Mouse (Mus musculus) intestine, embryonic 15.5 days (tissue): Measurements from ENCODE around the gene Rpl19. TPM values are rescaled to one million over a fixed set of nuclear protein-coding genes. Genes with fewer than 3 reads are reported as not detected.
A peak's percentile ranks its signal among the peaks of the same experiment; 100 is the strongest.

ENCODE experiments used
- ATAC-seq: fragments of 200-750 bp; cut with Nextera tagmentation; 2 replicates; pipeline ENCODE4 v1.8.0; 2017; ENCODE audit warnings: moderate TSS enrichment, moderate library complexity
- H3K27ac ChIP-seq: fragments of 300-500 bp; sonication (generic); 2 replicates; pipeline ENCODE4 v1.5.1; 2015; ENCODE audit warnings: mild to moderate bottlenecking, inconsistent platforms
- H3K27me3 ChIP-seq: fragments of 300-500 bp; sonication (generic); replicated peaks from 2 replicates; pipeline ENCODE4 v1.6.1; 2015; ENCODE audit warnings: inconsistent platforms
- H3K36me3 ChIP-seq: fragments of 300-500 bp; sonication (generic); 2 replicates; pipeline ENCODE4 v1.6.1; 2015; ENCODE audit warnings: inconsistent platforms
- H3K4me1 ChIP-seq: fragments of 300-500 bp; sonication (generic); replicated peaks from 2 replicates; pipeline ENCODE4 v1.6.1; 2015; ENCODE audit warnings: inconsistent platforms
- H3K4me2 ChIP-seq: fragments of 300-500 bp; sonication (generic); replicated peaks from 2 replicates; pipeline ENCODE4 v1.6.1; 2015; ENCODE audit warnings: mild to moderate bottlenecking, inconsistent platforms
- H3K4me3 ChIP-seq: fragments of 300-500 bp; sonication (generic); replicated peaks from 2 replicates; pipeline ENCODE4 v1.5.1; 2015; ENCODE audit warnings: inconsistent platforms
- H3K9ac ChIP-seq: fragments of 300-500 bp; sonication (generic); 2 replicates; pipeline ENCODE4 v1.6.1; 2015; ENCODE audit warnings: inconsistent platforms
- H3K9me3 ChIP-seq: fragments of 300-500 bp; sonication (generic); 2 replicates; pipeline ENCODE4 v1.6.1; 2016; ENCODE audit warnings: inconsistent platforms
- WGBS: fragments of 180-500 bp; shearing (Covaris S2); methylation state at CpG from one replicate; pipeline ENCODE4 v1.1.7; 2015; 5-methylcytosine and 5-hydroxymethylcytosine counted together
- polyA plus RNA-seq: library from polyadenylated mRNA; unstranded; fragments of >200 nt; fragmentation: Nextera tagmentation; extraction: Ambion mirVana; gene quantifications from 2 replicates; pipeline ENCODE4 v1.2.1, GENCODE M21; 2015

Gene Rpl19
- polyA plus RNA-seq, 1 experiment from 2014 or later, result 1,063 TPM

- peaks cover 19% of the 10 kb centered on the region for H3K36me3 ChIP-seq
- ATAC-seq, result no peak
- peak overlapping the region; percentile 99 for H3K4me3 ChIP-seq
- peak overlapping the region; percentile 73 for H3K4me2 ChIP-seq
- peak overlapping the region; percentile 100 for H3K9ac ChIP-seq
- H3K27ac ChIP-seq, result 0 out of 2 replicates have a peak overlapping the region, but pooled peaks have one; percentile 89
- peaks cover 15% of the 10 kb centered on the region for H3K4me1 ChIP-seq
- WGBS, result 21% methylated on average over 7 of the region's 7 CpGs
- H3K9me3 ChIP-seq, result no peaks in the 10 kb centered on the region
- H3K27me3 ChIP-seq, result no peaks in the 10 kb centered on the region
Measured at GRCm38 (mm10) chr11:98027785-98028184, 1.3 kb downstream of the Rpl19 start.

- no peak overlapping the region for H3K4me3 ChIP-seq
- H3K4me2 ChIP-seq, result no peak overlapping the region
- H3K27me3 ChIP-seq, result peaks cover 6% of the 10 kb centered on the region
- no peak overlapping the region for H3K9ac ChIP-seq
- no peak overlapping the region for H3K27ac ChIP-seq
- WGBS, result 53% methylated on average over 5 of the region's 5 CpGs
- H3K36me3 ChIP-seq, result peaks cover 19% of the 10 kb centered on the region
- 0 out of 2 replicates have a peak, but pooled peaks have one; percentile 5 for ATAC-seq
- no peaks in the 10 kb centered on the region for H3K9me3 ChIP-seq
- H3K4me1 ChIP-seq, result peaks cover 15% of the 10 kb centered on the region
Measured at GRCm38 (mm10) chr11:98030701-98031442, 4.4 kb downstream of the Rpl19 start.

- Histone ChIP-seq H3K27ac (no peak overlapping the region), H3K4me2 (no peak overlapping the region), H3K9ac (no peak overlapping the region), H3K9me3 (no peaks in the 10 kb centered on the region), H3K27me3 (peaks cover 12% of the 10 kb centered on the region), H3K36me3 (peaks cover 19% of the 10 kb centered on the region), H3K4me1 (peaks cover 18% of the 10 kb centered on the region), H3K4me3 (no peak overlapping the region)
- peak; percentile 46; the same call in 1 of the 2 replicates for ATAC-seq
- 8% methylated on average over 5 of the region's 5 CpGs for WGBS
Measured at GRCm38 (mm10) chr11:98031443-98031770, 4.9 kb downstream of the Rpl19 start.

- no peak for ATAC-seq
- Histone ChIP-seq H3K9me3 (no peaks in the 10 kb centered on the region), H3K4me2 (no peak overlapping the region), H3K9ac (no peak overlapping the region), H3K27ac (no peak overlapping the region), H3K36me3 (peaks cover 10% of the 10 kb centered on the region), H3K4me3 (no peak overlapping the region), H3K27me3 (peaks cover 18% of the 10 kb centered on the region), H3K4me1 (peaks cover 18% of the 10 kb centered on the region)
- WGBS, result 79% methylated on average over 5 of the region's 5 CpGs
Measured at GRCm38 (mm10) chr11:98034061-98034460, 7.6 kb downstream of the Rpl19 start.

- peaks cover 18% of the 10 kb centered on the region for H3K27me3 ChIP-seq
- ATAC-seq, result no peak
- no peaks in the 10 kb centered on the region for H3K9me3 ChIP-seq
- no peak overlapping the region for H3K4me3 ChIP-seq
- H3K4me1 ChIP-seq, result peaks cover 18% of the 10 kb centered on the region
- 0 out of 2 replicates have a peak, but pooled peaks cover 2% of the 10 kb centered on the region for H3K36me3 ChIP-seq
- no peak overlapping the region for H3K27ac ChIP-seq
- WGBS, result 39% methylated on average over 4 of the region's 4 CpGs
- no peak overlapping the region for H3K4me2 ChIP-seq
- no peak overlapping the region for H3K9ac ChIP-seq
Measured at GRCm38 (mm10) chr11:98034840-98035239, 8.3 kb downstream of the Rpl19 start.

GRCm38 (mm10) chr11:98035977-98036377 lies 9.5 kb downstream of the Rpl19 start:
- no peaks in the 10 kb centered on the region for H3K36me3 ChIP-seq
- H3K4me1 ChIP-seq, result peaks cover 18% of the 10 kb centered on the region
- H3K27ac ChIP-seq, result no peak overlapping the region
- peak overlapping the region; percentile 77 for H3K4me2 ChIP-seq
- peaks cover 18% of the 10 kb centered on the region for H3K27me3 ChIP-seq
- WGBS, result under 1% methylated on average over 27 of the region's 27 CpGs
- no peaks in the 10 kb centered on the region for H3K9me3 ChIP-seq
- H3K9ac ChIP-seq, result peak overlapping the region; percentile 21; the same call in 1 of the 2 replicates
- H3K4me3 ChIP-seq, result peak overlapping the region; percentile 32
- ATAC-seq, result peak; percentile 39

GRCm38 (mm10) chr11:98037871-98038270 lies 11.4 kb downstream of the Rpl19 start:
- Histone ChIP-seq H3K9me3 (no peaks in the 10 kb centered on the region), H3K4me1 (peaks cover 18% of the 10 kb centered on the region), H3K27ac (no peak overlapping the region), H3K4me3 (no peak overlapping the region), H3K27me3 (peaks cover 18% of the 10 kb centered on the region), H3K9ac (no peak overlapping the region), H3K36me3 (no peaks in the 10 kb centered on the region), H3K4me2 (no peak overlapping the region)
- ATAC-seq, result no peak
- WGBS, result 63% methylated on average over 14 of the region's 14 CpGs

GRCm38 (mm10) chr11:98040975-98041374 lies 14.5 kb downstream of the Rpl19 start:
- Histone ChIP-seq H3K9me3 (no peaks in the 10 kb centered on the region), H3K4me1 (peaks cover 5% of the 10 kb centered on the region), H3K4me2 (no peak overlapping the region), H3K36me3 (no peaks in the 10 kb centered on the region), H3K27ac (no peak overlapping the region), H3K9ac (no peak overlapping the region), H3K4me3 (no peak overlapping the region), H3K27me3 (peaks cover 11% of the 10 kb centered on the region)
- ATAC-seq, result no peak
- 71% methylated on average over 8 of the region's 8 CpGs for WGBS

GRCm38 (mm10) chr11:98042741-98043140 lies 16.2 kb downstream of the Rpl19 start:
- Histone ChIP-seq H3K4me1 (no peaks in the 10 kb centered on the region), H3K27ac (no peak overlapping the region), H3K9me3 (no peaks in the 10 kb centered on the region), H3K4me3 (no peak overlapping the region), H3K27me3 (0 out of 2 replicates have a peak, but pooled peaks cover under 1% of the 10 kb centered on the region), H3K36me3 (no peaks in the 10 kb centered on the region), H3K4me2 (no peak overlapping the region), H3K9ac (no peak overlapping the region)
- ATAC-seq, result no peak
- WGBS, result 75% methylated on average over 6 of the region's 6 CpGs

GRCm38 (mm10) chr11:98044074-98044473 lies 17.6 kb downstream of the Rpl19 start:
- Histone ChIP-seq H3K27ac (no peak overlapping the region), H3K27me3 (peaks cover 7% of the 10 kb centered on the region), H3K36me3 (no peaks in the 10 kb centered on the region), H3K4me2 (no peak overlapping the region), H3K4me1 (no peaks in the 10 kb centered on the region), H3K9ac (no peak overlapping the region), H3K9me3 (no peaks in the 10 kb centered on the region), H3K4me3 (no peak overlapping the region)
- ATAC-seq, result no peak
- 49% methylated on average over 5 of the region's 5 CpGs for WGBS

GRCm38 (mm10) chr11:98045596-98045995 lies 19.1 kb downstream of the Rpl19 start:
- WGBS, result 58% methylated on average over 4 of the region's 4 CpGs
- no peaks in the 10 kb centered on the region for H3K36me3 ChIP-seq
- no peaks in the 10 kb centered on the region for H3K9me3 ChIP-seq
- H3K4me1 ChIP-seq, result no peaks in the 10 kb centered on the region
- no peak for ATAC-seq
- peaks cover 17% of the 10 kb centered on the region for H3K27me3 ChIP-seq
- no peak overlapping the region for H3K4me3 ChIP-seq
- H3K4me2 ChIP-seq, result no peak overlapping the region
- H3K27ac ChIP-seq, result no peak overlapping the region
- H3K9ac ChIP-seq, result no peak overlapping the region

GRCm38 (mm10) chr11:98046466-98046865 lies 20.0 kb downstream of the Rpl19 start:
- no peaks in the 10 kb centered on the region for H3K9me3 ChIP-seq
- no peak overlapping the region for H3K27ac ChIP-seq
- H3K4me2 ChIP-seq, result no peak overlapping the region
- WGBS, result 61% methylated on average over 1 of the region's 1 CpGs
- no peak overlapping the region for H3K9ac ChIP-seq
- no peaks in the 10 kb centered on the region for H3K36me3 ChIP-seq
- ATAC-seq, result no peak
- no peaks in the 10 kb centered on the region for H3K4me1 ChIP-seq
- no peak overlapping the region for H3K4me3 ChIP-seq
- H3K27me3 ChIP-seq, result peaks cover 25% of the 10 kb centered on the region

- H3K4me2 ChIP-seq, result no peak overlapping the region
- peaks cover 38% of the 10 kb centered on the region for H3K27me3 ChIP-seq
- no peak overlapping the region for H3K9ac ChIP-seq
- H3K4me3 ChIP-seq, result no peak overlapping the region
- 81% methylated on average over 4 of the region's 4 CpGs for WGBS
- peaks cover 11% of the 10 kb centered on the region for H3K4me1 ChIP-seq
- ATAC-seq, result no peak
- H3K9me3 ChIP-seq, result no peaks in the 10 kb centered on the region
- no peaks in the 10 kb centered on the region for H3K36me3 ChIP-seq
- no peak overlapping the region for H3K27ac ChIP-seq
Measured at GRCm38 (mm10) chr11:98047745-98048144, 21.2 kb downstream of the Rpl19 start.
